Mouse (Mus musculus) liver, adult (tissue): ENCODE data around the gene Gm45521.

Source experiments
- GATA4 ChIP-seq: IDR thresholded peaks from 2 replicates; pipeline ENCODE4 v1.6.1; 2014; ENCODE audit warnings: mild to moderate bottlenecking, low read length; ENCODE audit not compliant: insufficient replicate concordance

Gm45521 gene

DNA sequence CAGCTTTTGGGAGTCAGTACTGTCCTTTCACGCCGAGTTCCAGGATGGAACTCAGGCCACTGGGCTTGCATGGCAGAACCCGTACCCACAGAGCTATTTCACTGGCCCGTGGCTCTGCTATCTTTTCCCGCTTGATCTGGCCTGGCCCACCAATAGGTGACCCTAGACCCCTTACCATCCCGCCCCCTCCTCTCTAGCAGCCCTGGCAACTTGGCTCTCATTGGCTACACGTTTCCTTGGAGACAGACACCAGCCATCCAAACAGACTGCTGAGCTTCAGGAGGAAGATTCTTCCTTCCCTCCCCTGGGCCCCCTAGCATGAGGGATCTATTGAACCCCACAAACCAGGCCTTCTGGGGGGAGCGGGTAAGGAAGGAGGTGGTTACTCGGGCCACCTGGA, at the start of gene Gm45521:
TSS of gene Gm45521 (plus strand) at position 240 of the 400 bp plus-strand sequence.
- TF ChIP-seq GATA4 = no peak

DNA sequence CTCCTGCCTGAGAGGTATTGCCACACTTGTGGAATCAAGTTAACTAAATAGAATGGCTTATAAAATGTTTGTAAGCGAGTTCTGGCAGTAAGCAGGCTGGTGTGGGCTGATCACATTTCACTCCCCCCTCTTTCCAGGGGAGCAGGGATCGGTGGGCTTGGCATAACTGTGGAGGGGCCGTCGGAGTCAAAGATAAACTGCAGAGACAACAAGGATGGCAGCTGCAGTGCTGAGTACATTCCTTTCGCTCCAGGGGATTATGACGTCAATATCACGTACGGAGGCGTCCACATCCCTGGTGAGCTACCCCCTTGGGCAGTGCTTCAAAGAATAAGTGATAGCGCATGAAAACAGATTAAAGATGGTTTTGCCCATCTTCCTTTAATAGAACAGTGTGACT, 47.6 kb upstream of the Gm45521 start:
- no peak for TF ChIP-seq GATA4

- no peak for TF ChIP-seq GATA4
Measured at GRCm38 (mm10) chr14:7913842-7914241, 43.2 kb upstream of the Gm45521 start.

DNA sequence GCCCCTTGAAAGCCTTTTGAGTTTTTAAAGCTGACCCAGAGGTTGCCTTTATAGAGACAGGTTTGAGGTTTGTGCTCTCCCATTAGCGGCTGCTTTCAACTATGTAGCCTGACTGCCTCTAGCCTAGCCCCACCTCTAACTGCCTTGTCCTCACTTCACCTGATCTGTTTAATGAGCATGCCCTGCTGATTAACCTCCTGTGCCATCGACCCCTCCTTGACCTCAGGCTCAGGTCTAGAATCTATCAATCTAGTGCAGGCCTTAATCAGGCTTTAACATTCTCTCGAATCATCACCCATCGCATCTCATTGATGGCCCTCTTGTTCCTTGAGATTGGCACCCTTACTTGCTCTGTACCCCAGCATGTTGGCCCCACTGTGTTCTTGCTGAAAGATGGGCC, 42.6 kb upstream of the Gm45521 start:
- TF ChIP-seq GATA4 = no peak

GRCm38 (mm10) chr14:7918150-7918991, 38.7 kb upstream of the Gm45521 start:
- no peak for TF ChIP-seq GATA4

GRCm38 (mm10) chr14:7919309-7919708, 37.8 kb upstream of the Gm45521 start:
- no peak for TF ChIP-seq GATA4

DNA sequence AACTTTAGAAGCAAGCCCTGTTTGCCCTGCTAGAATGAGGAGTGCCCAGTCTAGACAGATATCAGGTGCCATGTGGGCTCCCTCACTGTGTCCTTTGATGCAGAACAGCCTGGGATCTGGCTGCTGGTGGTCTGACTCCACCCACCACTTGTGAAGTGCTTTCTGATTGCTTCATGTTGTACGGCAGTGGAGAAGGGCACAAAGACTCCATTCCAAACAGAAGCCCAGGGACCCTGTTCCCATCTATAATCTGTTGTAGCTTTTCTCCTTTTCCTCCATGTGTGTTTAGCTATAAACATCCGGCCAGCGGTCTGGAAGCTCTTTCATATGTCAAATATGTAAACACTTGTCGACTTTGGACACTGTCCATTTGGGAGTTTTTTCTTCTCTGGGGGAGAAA, 37.2 kb upstream of the Gm45521 start:
- TF ChIP-seq GATA4 = no peak

- no peak for TF ChIP-seq GATA4
Measured at GRCm38 (mm10) chr14:7921459-7921858, 35.6 kb upstream of the Gm45521 start.

- TF ChIP-seq GATA4 = no peak
Measured at GRCm38 (mm10) chr14:7923635-7924034, 33.5 kb upstream of the Gm45521 start.

DNA sequence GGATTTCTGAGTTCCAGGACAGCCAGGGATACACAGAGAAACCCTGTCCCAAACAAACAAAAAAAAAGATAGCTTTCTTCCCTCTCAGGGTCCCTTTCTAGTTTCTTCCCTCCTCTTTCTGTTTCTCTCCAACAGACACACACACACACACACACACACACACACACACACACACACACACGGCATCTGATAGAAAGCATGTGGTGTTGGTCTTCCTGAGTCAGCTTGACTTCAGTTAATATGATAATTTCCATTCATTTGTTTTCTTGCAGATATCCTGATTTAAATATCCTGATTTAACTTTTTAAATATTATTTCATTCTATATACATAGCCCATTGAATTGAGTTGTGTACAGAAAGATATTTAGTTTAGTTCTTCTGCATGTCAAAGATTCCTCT, 28.7 kb upstream of the Gm45521 start:
- TF ChIP-seq GATA4 = no peak

DNA sequence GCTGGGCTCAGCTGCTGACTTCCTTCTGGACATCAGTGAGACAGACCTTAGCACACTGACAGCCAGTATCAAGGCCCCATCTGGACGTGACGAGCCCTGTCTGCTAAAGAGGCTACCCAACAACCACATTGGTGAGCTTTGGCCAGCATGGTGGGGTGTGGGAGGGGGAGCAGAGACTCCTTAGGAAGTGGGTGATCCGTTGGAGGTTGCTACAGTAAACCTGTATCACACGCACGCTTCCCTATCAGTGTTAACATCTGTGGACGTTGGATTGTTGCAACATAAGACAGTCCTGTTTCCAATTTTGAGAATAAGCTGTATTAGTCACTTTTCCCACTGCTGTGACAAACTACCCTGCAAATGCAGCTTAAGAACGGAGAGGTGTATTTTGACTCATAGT, 28.1 kb upstream of the Gm45521 start:
- no peak for TF ChIP-seq GATA4

GRCm38 (mm10) chr14:7932151-7932550, 24.9 kb upstream of the Gm45521 start:
- no peak for TF ChIP-seq GATA4

- TF ChIP-seq GATA4 = no peak
Measured at GRCm38 (mm10) chr14:7934166-7934565, 22.9 kb upstream of the Gm45521 start.

- TF ChIP-seq GATA4 = no peak
Measured at GRCm38 (mm10) chr14:7937052-7937630, 19.9 kb upstream of the Gm45521 start.

DNA sequence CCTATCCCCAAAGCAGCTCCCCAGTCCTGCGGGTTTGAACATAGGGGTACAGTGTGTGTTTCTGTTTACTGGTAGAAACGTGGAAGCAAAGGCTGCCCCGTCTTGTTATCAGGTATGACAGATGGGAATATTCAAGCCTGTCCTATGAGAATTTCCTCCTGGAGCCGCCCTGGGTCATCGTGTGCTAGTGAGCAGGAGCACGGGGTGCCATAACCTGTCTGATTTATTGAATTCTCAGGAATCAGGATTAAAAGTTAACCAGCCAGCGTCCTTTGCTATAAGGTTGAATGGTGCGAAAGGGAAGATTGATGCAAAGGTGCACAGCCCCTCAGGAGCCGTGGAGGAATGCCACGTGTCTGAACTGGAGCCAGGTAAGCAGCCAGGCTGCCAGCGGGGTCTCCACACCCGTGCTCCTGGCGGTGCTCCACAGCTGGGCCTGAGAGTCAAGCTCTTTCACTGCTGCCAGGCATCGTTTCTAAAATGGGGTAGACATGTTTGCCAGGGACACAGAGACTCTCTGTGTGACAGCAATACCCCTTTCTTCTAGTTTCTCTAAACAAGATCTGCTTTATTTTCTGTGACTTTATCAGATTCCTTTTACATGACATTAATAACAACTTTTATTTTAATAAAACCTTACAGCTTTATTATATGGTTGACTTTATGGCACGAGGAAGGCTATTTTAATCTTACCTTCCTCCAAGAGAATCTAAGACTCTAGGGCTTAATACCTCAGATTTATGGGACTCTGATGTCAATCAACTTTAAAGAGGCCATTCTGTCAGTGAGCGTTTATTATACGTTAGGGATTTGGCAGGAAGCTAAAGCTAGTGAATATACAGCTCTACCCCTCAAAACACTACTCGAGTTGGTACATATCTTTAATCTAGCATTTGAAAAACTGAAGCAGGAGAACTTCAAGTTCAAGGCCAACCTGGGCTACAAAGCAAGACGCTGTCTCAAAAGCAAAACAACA, 18.0 kb upstream of the Gm45521 start:
- TF ChIP-seq GATA4 = no peak
